Mouse (Mus musculus) G1E (cell line): Measurements from ENCODE around the gene Mrc1. TPM values are rescaled to one million over a fixed set of nuclear protein-coding genes. Genes with fewer than 3 reads are reported as not detected.

Experiments used
- ATAC-seq: 2 replicates; pipeline ENCODE4 v1.8.0; 2016; ENCODE audit warnings: mild to moderate bottlenecking; ENCODE audit not compliant: insufficient number of reproducible peaks, poor library complexity, low FRiP score, severe bottlenecking; ENCODE audit errors: extremely low read depth
- DNase-seq: peaks from one replicate; pipeline ENCODE4 v3.0.0; 2012; ENCODE audit warnings: low spot score
- H3K27me3 ChIP-seq: 2 replicates; pipeline ENCODE4 v1.6.1; 2012; ENCODE audit warnings: mild to moderate bottlenecking, low read length, inconsistent platforms; ENCODE audit not compliant: insufficient read depth
- H3K36me3 ChIP-seq: replicated peaks from 2 replicates; pipeline ENCODE3; 2012; ENCODE audit warnings: mild to moderate bottlenecking, inconsistent platforms
- H3K4me1 ChIP-seq: 2 replicates; pipeline ENCODE4 v1.6.1; 2012; ENCODE audit warnings: low read depth, low read length, inconsistent platforms, mixed read lengths; ENCODE audit not compliant: insufficient read depth
- H3K4me3 ChIP-seq: 2 replicates; pipeline ENCODE4 v1.5.1; 2012; ENCODE audit warnings: low read depth, mild to moderate bottlenecking, inconsistent platforms, low read length, moderate library complexity, mixed read lengths
- H3K9me3 ChIP-seq: replicated peaks from 2 replicates; pipeline ENCODE4 v1.6.1; 2012; ENCODE audit warnings: inconsistent platforms
- CTCF ChIP-seq: IDR thresholded peaks from 2 replicates; pipeline ENCODE4 v1.5.1; 2012; ENCODE audit warnings: low read depth, low read length, inconsistent platforms, mixed read lengths
- GATA1 ChIP-seq: IDR thresholded peaks from 2 replicates; pipeline ENCODE4 v1.6.1; 2012; ENCODE audit warnings: borderline replicate concordance, low read length, inconsistent platforms, mixed read lengths
- GATA2 ChIP-seq: IDR thresholded peaks from 2 replicates; pipeline ENCODE4 v1.6.1; 2012; ENCODE audit warnings: low read depth, low read length, inconsistent platforms, borderline replicate concordance
- POLR2AphosphoS5 ChIP-seq: IDR thresholded peaks from 2 replicates; pipeline ENCODE4 v1.6.1; 2012; ENCODE audit warnings: low read depth, low read length, inconsistent platforms; ENCODE audit not compliant: insufficient replicate concordance
- TAL1 ChIP-seq: conservative IDR thresholded peaks from 2 replicates; pipeline ENCODE4 v1.6.1; 2012; ENCODE audit warnings: low read depth, low read length, inconsistent platforms, mixed read lengths
- polyA plus RNA-seq: library from polyadenylated mRNA; stranded (reverse); fragments of >175 nt; gene quantifications from 2 replicates; pipeline ENCODE4 v1.2.3, GENCODE M21; 2012
- total RNA-seq, 2 experiments: library from RNA; stranded (forward) in 1 of 2; stranded (reverse) in 1 of 2; fragments of 200-1000 nt in 1 of 2; fragments of >200 nt in 1 of 2; fragmentation: Nextera tagmentation in 1 of 2; gene quantifications; 2 replicates each; pipeline ENCODE4 v1.2.3; 2014 to 2017

Mrc1 gene
- total and polyA plus RNA-seq, 3 experiments: 0.49 TPM; not detected in 2

- peaks cover 8% of the 10 kb centered on the region for H3K27me3 ChIP-seq
- H3K36me3 ChIP-seq: no peaks in the 10 kb centered on the region
- no peaks in the 10 kb centered on the region for H3K4me1 ChIP-seq
- no peak for ATAC-seq
- H3K9me3 ChIP-seq: no peaks in the 10 kb centered on the region
- DNase-seq: no peak
- no peak overlapping the region for H3K4me3 ChIP-seq
- TF ChIP-seq GATA1 (no peak), TAL1 (no peak)
These were observed 4.8 kb upstream of the Mrc1 start for GRCm38 (mm10) chr2:14224387-14224786.

- TF ChIP-seq CTCF: no peak
- no peak for TF ChIP-seq POLR2AphosphoS5
- TF ChIP-seq GATA2: no peak
- H3K9me3 ChIP-seq: no peaks in the 10 kb centered on the region
- H3K4me3 ChIP-seq: no peak overlapping the region
- DNase-seq (no peak), ATAC-seq (no peak)
- H3K36me3 ChIP-seq: no peaks in the 10 kb centered on the region
- H3K4me1 ChIP-seq: no peaks in the 10 kb centered on the region
- H3K27me3 ChIP-seq: peaks cover 5% of the 10 kb centered on the region; the same call in 1 of the 2 replicates
These were observed 697 bp upstream of the Mrc1 start for GRCm38 (mm10) chr2:14228495-14228894.

- no peak for ATAC-seq
- Histone ChIP-seq H3K4me3 (no peak overlapping the region), H3K27me3 (peaks cover 3% of the 10 kb centered on the region; the same call in 1 of the 2 replicates), H3K36me3 (no peaks in the 10 kb centered on the region), H3K4me1 (no peaks in the 10 kb centered on the region), H3K9me3 (no peaks in the 10 kb centered on the region)
- no peak for DNase-seq
- TF ChIP-seq GATA1 (no peak), TAL1 (no peak), POLR2AphosphoS5 (no peak), CTCF (no peak), GATA2 (no peak)
These were observed 787 bp downstream of the Mrc1 start for GRCm38 (mm10) chr2:14229979-14230378.

- no peak for TF ChIP-seq CTCF
- Histone ChIP-seq H3K36me3 (no peaks in the 10 kb centered on the region), H3K4me1 (no peaks in the 10 kb centered on the region), H3K9me3 (no peaks in the 10 kb centered on the region), H3K27me3 (peaks cover 2% of the 10 kb centered on the region; the same call in 1 of the 2 replicates), H3K4me3 (no peak overlapping the region)
- no peak for DNase-seq
- ATAC-seq: no peak
These were observed 3.7 kb downstream of the Mrc1 start for GRCm38 (mm10) chr2:14232897-14233296.

- no peak for DNase-seq
- ATAC-seq: no peak
These were observed 4.8 kb downstream of the Mrc1 start for GRCm38 (mm10) chr2:14233983-14234382.

GRCm38 (mm10) chr2:14235319-14235718, 6.1 kb downstream of the Mrc1 start:
- Histone ChIP-seq H3K27me3 (no peaks in the 10 kb centered on the region; the same call in 1 of the 2 replicates), H3K4me3 (no peak overlapping the region), H3K9me3 (no peaks in the 10 kb centered on the region), H3K36me3 (no peaks in the 10 kb centered on the region), H3K4me1 (no peaks in the 10 kb centered on the region)
- ATAC-seq (no peak), DNase-seq (no peak)
- TF ChIP-seq TAL1 (no peak), GATA1 (no peak), GATA2 (no peak), POLR2AphosphoS5 (no peak), CTCF (no peak)

More at GRCm38 (mm10) chr2:14233983-14234382, 4.8 kb downstream of the Mrc1 start:
- peaks cover under 1% of the 10 kb centered on the region; the same call in 1 of the 2 replicates for H3K27me3 ChIP-seq
- no peaks in the 10 kb centered on the region for H3K4me1 ChIP-seq
- TF ChIP-seq GATA2 (no peak), CTCF (no peak), TAL1 (no peak), POLR2AphosphoS5 (no peak), GATA1 (no peak)
- H3K9me3 ChIP-seq: no peaks in the 10 kb centered on the region
- H3K4me3 ChIP-seq: no peak overlapping the region
- H3K36me3 ChIP-seq: no peaks in the 10 kb centered on the region

GRCm38 (mm10) chr2:14236920-14237319, 7.7 kb downstream of the Mrc1 start:
- DNase-seq: no peak
- TF ChIP-seq CTCF (no peak), GATA2 (no peak), POLR2AphosphoS5 (no peak), TAL1 (no peak), GATA1 (no peak)
- no peaks in the 10 kb centered on the region for H3K27me3 ChIP-seq
- no peaks in the 10 kb centered on the region for H3K9me3 ChIP-seq
- H3K4me1 ChIP-seq: no peaks in the 10 kb centered on the region
- ATAC-seq: no peak
- no peak overlapping the region for H3K4me3 ChIP-seq
- H3K36me3 ChIP-seq: no peaks in the 10 kb centered on the region
